Mouse (Mus musculus) E14TG2a.4 (cell line): ENCODE measurements around the gene Zmynd8.

Experiments
- CTCF ChIP-seq: conservative IDR thresholded peaks from 2 replicates; pipeline ENCODE4 v1.5.1; 2014; ENCODE audit warnings: low read length
- NANOG ChIP-seq: IDR thresholded peaks from 2 replicates; pipeline ENCODE4 v1.6.1; 2014; ENCODE audit warnings: borderline replicate concordance, low read length, mixed read lengths
- POU5F1 ChIP-seq: IDR thresholded peaks from 2 replicates; pipeline ENCODE4 v1.6.1; 2014; ENCODE audit warnings: low read length, borderline replicate concordance

GRCm38 (mm10) chr2:165886482-165886856 lies 12.3 kb downstream of the Zmynd8 start:
- no peak for TF ChIP-seq CTCF
- TF ChIP-seq POU5F1: no peak
- TF ChIP-seq NANOG: no peak
